Mouse (Mus musculus) duodenum, adult 2 months (tissue): ENCODE results near the gene Xrn1. TPM values are rescaled to one million over a fixed set of nuclear protein-coding genes. Genes with fewer than 3 reads are reported as not detected.

Experiments used
- polyA plus RNA-seq: library from polyadenylated mRNA; depleted of rRNA; stranded (reverse); fragments of >200 nt; gene quantifications from 2 replicates; pipeline ENCODE4 v1.2.3, GENCODE M21; 2012; ENCODE audit warnings: low replicate concordance; rRNA removed

The Xrn1 gene
- polyA plus RNA-seq: 0.85 and 0.90 TPM in 2 replicates

DNA sequence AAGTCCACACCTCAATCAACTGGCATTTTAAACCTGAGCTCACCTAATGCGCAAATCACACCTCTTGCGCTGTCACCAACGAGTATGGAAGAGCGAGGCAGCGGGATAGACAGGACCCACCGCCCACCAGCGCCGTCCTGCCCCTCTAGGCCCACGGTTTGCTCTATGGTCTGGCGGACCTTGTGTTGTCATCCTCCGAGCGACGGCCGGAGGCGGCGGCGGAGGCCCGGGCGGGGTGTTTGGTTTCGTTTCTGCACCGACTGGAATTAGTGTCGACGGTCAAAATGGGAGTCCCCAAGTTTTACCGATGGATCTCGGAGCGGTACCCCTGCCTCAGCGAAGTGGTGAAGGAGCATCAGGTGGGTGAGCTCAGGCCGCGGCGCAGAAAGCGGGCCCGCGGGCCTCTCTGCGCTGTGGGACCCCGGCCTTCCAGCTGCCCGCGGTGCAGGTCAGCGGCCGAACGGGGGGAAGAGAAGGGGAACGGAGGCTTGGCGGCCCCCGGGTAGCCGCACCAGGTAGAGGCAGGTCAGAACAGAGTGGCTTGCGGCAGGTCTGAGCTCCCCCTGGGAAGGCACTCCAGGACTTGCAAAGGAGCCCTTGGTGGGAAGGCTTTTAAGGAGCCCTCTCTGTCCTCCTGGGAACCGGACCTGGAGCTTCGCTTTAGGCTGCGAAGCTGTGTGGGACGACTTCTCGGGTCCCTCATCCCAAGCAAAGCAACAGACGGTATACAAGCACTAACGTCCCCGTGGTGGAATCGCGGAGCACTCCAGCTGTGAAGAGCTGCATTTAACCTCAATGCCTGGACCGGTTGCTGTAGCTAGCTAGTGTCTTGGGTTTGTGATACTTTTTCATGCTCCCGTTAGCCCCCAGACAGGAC is at the start of gene Xrn1:
TSS of gene Xrn1 (plus strand) at position 176 of the 877 bp plus-strand sequence.

Other genes starting within 250 kb of the Xrn1 start
- gene Trpc1, start 204.4 kb upstream of the Xrn1 start, polyA plus RNA-seq: 1.7 and 3.9 TPM in 2 replicates
- 18.3 and 37.6 TPM in 2 replicates for gene Pls1, start 109.4 kb upstream of the Xrn1 start, polyA plus RNA-seq
- gene Atr, start 97.2 kb upstream of the Xrn1 start, polyA plus RNA-seq: 0.06 and 0.19 TPM in 2 replicates
- 1.4 and 3.9 TPM in 2 replicates for gene Gk5, start 164.6 kb downstream of the Xrn1 start, polyA plus RNA-seq
- 15.9 and 17.6 TPM in 2 replicates for gene Tfdp2, start 241.5 kb downstream of the Xrn1 start, polyA plus RNA-seq